Mouse (Mus musculus) erythroblast, embryonic 14.5 days (primary cell): ENCODE measurements around the gene Cmtr1.

Source experiments
- GATA1 ChIP-seq: IDR thresholded peaks from 2 replicates; pipeline ENCODE4 v1.6.1; 2012; ENCODE audit warnings: low read length, inconsistent platforms, mixed read lengths
- TAL1 ChIP-seq: IDR thresholded peaks from 3 replicates; pipeline ENCODE4 v1.6.1; 2012; ENCODE audit warnings: low read length, inconsistent platforms, mixed read lengths

DNA sequence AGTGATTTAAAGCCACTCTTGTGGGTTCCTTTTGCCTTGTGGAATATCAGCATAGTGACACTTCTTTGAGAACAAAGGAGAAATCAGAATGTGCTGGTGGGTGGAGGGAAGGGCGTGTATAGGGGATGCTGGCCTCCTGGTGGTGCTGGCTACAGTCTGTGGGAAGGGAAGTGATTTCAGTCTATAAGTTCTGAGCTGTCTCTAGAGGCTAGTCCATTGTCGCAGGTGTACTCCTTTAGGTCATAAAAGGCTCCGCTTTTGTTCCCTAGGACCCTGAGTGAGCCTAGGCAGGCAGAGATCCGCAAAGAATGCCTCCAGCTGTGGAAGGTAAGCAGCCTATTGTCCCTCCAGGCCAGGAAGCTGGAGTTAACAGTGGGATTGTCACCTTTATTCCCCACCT lies 34.1 kb downstream of the Cmtr1 start:
- TF ChIP-seq GATA1 = no peak
- TF ChIP-seq TAL1 = no peak
